Mouse (Mus musculus): ENCODE data around the gene Ddb1.
A peak's percentile ranks its signal among the peaks of the same experiment; 100 is the strongest.

Ddb1 gene

DNA sequence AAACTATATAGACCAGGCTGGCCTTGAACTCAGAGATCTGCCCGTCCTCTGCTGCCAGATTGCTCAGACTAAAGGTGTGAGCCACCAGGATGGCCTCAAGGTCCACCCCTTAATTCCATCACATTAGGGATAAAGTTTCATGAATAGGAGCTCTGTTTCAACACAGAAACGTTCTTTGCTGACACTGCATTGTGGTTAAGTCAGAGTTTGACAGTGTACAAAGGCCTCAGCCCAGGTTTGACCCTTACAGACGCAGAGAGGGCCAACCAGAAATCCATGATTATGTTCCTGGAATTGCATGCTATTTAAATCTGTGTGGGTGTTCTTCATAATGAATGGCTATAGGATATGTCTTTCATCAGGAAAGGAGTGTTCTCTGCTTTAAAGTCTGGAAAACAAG, 14.8 kb upstream of the Ddb1 start:
- DNase-seq (ENCODE audit: low read depth, low spot score) = no peak

DNA sequence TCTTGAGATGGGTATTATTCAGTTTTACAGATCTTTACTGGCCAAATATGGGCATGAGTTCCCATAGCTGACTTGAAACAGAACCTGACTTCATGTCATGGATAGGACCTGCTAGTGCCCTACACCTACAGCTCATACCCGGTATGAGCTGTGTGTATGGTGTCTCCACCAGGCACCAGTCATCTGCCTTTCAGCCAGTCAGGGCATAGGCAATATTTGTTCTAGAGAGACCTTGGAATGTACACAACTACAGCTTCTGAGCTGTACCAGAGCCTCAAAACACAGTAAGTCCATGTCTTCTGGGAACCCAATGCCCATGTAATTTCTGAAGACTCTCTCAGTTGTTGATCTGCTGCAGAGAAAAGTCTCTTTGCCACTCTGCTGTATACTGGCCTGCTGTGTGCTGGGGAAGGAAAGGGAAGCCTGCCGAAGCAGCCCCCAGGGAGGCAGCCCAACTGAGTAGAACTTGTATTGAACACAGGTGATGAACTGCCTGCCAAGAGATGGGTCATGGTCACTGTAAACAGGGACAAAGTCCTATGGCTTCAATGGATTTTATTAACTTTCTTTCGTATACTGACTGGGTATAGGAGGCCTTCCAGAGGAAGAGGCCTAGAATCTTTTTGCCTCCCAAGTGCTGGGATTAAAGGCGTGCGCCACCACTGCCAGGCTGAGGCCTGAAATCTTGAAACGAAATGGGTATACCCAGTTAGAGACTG, 13.3 kb upstream of the Ddb1 start:
- DNase-seq (ENCODE audit: low read depth, low spot score) = no peak

DNA sequence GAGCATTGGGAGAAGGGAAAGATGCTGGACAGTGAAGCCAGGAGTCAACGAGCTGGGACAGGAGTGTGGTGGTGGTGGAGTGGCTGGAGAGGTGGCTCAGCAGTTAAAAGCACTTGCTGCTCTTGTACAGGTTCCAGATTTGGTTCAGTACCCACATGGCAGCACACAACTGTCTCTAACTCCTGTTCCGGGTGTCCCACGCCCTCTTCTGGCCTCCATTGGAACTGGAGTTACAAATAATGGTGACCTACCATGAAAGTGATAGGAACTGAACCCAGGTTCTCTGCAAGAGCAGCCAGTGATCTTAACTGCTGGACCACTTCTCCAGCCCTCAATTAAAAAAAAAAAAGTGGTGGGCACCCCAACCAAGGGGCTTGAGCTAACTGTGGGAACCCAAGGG, 6.9 kb upstream of the Ddb1 start:
- DNase-seq (ENCODE audit: low read depth, low spot score) = no peak

DNA sequence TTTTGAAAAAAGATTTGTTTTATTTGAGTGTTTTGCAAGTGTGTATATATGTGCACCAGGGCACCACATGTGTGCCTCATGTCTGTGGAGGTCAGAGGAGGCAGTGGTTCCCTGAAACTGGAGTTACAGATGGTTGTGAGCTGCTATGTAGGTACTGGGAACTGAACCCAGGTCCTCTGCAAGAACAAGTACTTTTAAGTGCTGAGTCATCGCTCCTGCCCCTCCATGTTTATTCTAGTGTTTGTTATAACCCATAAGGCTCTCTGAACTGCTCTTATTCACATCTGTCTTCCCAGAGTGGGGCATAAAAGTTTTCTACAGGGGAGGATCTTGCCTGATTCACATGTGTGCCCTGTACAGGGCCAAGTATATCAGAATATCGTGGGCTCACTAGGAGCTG, 5.5 kb upstream of the Ddb1 start:
- no peak for DNase-seq (ENCODE audit: low read depth, low spot score)

DNA sequence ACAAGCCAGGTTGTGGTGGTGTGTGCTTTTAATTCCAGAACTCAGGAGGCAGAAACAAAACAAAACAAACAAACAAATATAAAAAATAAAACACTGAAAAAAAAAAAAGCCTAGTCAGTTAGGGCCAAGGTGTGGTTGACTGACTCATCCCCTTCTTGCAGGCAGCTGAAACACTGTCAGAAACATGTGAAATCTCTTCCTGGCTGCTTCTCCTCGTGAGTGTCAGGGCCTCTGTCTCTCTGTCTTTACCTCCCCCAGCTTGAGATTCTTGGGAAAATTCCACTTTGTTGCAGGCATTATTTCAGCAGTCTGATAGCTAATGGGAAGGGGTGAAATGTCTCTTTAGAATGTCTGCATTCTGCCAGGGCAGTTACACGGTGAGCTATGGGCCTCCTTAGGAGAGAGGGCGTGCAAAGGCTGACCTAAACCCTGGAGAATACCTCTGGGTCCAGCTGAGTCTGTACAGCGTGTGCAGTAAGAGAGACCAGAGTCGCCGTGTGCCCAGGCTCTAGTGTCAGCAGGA, 2.8 kb upstream of the Ddb1 start:
- no peak for DNase-seq (ENCODE audit: low read depth, low spot score)

DNA sequence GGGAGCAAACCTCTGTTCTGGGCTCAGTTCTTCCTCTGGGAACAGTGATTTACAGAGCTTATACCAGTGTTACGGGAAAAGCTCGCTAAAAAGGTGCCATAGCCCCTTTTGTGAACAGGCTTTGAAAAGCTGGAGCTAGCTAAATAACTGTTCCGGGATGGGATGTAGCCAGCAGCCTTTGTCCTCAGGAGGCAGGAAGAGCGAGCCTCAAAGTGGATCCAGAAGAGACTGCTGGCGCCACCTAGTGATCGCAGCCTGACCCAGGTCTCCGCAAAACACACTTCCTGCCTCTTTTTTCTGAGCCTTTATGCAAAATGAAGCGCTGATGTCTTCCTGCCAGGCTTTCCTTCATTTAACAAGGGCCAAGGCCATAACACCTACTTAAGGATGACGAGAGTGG, 2.3 kb upstream of the Ddb1 start:
- peak; percentile 64 for DNase-seq (ENCODE audit: low read depth, low spot score)

DNA sequence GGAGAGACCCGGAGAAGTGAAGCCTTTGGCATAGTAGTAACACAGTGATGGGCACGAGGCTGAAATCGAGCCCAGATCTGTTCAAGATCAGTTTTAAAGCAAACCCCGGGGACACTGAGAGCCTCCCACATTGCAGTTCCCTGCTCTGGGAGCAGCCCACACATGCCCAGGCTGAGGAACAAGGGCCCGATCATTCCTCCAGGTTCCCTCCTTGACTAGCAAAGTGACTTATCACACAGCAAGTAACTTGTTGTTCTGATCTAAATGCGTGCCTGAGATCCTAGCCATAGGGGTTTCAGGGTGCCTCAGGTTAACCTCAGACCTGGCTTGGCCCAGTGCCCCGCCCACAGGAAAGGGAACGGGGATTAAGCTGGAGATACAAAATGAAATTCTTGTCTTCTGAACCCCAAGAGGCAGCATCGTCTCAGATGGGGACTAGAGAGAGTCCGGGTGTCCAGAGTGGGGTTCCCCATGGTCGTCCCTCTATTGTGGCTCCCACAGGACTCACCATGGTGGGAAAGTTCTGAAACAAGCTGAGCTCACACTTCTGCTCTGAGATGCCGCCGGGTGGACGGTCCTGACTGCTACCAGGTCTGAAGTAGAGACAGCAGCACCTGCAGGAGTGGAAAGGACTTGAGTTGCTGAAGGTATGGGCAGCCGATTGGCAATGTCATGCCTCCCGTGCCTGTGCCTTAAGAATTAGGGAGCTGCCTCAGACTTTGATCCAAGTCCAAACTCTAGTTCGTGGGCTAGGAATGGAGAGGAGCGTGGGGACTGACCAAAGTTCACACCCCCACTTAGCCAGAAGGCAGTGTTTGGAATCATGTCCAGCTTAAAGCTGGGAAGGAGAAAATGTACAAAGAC, 1.2 kb upstream of the Ddb1 start:
- no peak for DNase-seq (ENCODE audit: low read depth, low spot score)

DNA sequence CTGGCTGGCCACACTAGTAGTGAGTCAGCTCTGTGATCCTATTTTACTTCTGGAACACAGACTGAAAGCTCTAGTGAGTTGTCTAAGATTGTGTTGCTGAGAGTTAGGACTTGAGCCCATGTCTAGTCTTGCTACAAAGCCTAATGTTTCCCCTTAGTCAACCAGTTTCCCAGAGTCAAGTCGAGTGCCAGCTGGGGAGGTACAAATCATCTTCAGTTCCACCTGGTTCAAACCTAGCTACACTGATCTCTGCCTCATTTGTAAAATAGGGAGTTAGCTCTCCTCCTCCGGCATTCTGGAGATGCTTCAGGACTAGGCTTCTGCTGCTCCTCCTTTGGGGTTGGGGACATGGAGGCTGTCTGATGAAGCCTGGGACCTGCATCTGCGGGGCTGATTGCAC, 593 bp upstream of the Ddb1 start:
- DNase-seq (ENCODE audit: low read depth, low spot score) = peak; percentile 11

DNA sequence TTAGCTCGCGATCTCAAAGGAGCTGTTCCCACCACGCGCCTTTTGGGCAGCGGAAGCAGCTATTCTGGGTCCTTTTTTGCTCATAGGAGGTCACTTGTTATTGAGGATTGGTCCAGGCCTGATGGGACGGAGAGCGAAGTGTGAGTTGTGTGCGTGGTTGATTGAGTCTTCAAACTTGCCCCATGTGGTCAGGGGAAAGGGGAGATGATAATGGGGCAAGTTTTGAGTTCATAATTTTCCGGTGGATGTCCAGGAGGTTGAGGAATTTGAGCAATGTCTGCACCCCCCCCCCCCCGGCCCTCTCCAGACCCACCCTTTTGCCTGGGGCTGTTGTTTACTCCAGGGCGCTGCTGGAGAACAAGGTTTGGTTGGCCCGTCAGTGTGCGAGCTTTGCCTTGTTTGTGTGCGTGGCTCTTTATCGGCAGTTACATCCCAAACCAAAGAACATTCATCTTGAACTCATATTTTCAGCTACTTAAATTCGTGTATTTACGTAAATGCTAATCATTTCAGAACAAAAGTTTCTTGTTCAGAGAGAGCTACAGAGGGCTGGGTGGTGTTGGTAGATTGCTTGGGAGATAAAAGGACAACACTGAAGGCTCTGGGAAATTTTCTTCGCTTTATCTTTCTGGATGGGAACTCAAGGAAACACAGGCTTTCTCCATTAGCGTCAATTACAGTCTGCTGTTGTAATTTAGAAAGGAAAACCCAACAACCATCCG, 935 bp downstream of the Ddb1 start:
- peak; percentile 42 for DNase-seq (ENCODE audit: low read depth, low spot score)

DNA sequence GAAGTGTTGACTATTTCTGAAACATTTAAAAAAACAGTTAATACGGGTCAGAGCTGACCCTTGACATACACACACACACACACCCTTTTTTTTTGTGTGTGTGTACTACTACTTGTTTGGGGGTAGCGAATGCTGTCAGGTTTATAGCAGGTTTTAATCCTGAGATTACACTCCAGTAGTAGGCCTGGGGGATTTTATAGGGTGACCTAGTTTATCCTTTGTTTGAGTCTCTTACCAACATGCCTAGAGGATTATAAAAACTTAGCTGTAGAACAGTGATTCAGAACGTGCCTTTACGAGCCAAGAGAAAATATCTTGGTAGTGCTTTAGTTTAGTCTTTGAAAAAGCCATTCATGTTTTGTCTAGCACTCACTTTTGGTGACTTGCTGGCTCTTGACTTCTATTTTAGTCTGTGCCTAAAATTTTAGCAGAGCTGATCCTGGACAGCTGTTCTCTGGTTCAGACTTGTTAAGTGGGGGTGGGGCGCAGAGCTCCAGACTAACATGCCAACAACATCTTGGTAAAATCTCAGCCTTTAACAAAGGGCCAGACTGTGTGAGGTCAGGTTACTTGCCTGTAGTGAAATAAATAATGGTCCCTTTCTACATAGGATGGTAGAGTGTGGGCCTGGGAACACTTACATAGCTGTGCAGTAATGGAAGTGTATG, 3.6 kb downstream of the Ddb1 start:
- no peak for DNase-seq (ENCODE audit: low read depth, low spot score)

DNA sequence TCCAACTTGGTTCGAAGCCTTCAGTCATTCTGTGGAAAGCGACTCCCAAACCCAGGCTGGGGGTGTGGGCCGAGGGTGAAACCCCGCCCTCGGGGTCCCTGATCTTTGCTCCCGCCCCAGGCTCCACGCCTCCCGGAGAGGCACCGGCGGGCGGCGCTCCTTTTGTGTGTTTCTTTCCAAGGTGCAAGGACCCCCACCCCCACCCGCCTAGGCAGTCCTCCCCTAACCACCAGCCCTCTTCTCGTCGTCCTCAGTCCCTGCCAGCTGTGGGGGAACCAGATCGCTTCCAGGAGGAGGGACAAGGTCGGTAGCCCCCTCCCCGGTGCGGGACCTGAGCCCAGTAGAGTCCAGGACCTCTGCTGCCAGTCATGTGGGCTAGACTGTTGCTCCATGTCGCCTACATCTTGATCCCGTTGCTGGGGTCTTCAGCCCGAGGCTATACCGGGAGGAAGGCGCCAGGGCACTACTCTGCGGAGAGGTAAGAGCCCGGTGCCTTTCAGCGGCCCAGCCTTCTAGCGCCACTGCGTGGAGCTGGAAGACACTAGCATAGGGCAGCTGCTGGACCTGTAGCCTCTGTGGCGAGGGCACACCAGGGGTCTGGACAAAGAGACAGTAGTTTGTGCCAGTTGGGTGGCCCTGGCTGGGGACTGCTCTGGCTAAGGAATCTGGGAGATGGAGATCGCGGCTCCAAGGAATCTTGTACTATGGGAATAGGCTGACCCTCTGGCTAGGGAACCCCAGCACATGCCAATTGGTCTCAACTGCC, 29.2 kb downstream of the Ddb1 start, which contains the start of gene Vwce:
Gene Vwce (plus strand): TSS at position 108 of the 766 bp plus-strand sequence.
- DNase-seq (ENCODE audit: low read depth, low spot score) = peak; percentile 24

DNA sequence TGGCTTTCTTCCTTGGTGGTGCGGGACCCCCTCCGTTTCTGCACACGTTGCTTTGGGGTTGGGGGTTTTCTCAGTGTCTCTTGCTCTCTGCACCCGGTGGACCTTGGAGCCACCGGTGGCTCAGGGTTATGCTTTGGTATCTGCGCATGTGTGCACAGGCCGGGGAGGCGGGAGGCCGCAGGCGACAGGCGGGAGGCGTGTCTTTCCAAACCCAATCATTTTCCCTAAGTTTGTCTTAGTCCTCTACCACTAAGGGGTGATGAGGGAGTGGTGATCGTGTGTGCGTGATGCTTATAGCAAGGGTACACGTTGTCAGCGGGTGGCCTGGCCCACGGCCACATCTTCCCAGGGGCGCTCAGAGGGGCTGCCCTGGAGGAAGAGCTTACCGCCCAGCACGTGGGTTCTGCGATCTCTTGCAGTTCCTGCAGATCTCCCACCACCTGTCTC, 29.8 kb downstream of the Ddb1 start:
- DNase-seq (ENCODE audit: low read depth, low spot score) = peak; percentile 26

DNA sequence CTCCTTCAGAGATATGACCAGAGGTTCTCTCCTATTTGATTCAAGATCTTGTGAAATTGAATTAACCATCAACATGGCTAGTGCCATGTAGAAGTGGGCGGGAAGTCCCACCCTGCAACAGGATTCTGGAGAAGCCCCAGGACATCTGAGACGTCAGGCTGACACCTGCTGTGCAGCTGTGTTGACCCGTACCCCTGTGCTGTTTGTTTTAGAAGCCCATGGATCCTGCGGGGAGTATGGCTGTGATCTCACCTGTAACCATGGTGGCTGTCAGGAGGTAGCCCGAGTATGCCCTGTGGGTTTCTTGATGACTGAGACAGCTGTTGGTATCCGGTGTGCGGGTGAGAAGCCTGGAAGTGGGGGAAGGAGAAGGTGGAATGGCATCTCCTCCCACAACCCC, 32.7 kb downstream of the Ddb1 start:
- no peak for DNase-seq (ENCODE audit: low read depth, low spot score)

DNA sequence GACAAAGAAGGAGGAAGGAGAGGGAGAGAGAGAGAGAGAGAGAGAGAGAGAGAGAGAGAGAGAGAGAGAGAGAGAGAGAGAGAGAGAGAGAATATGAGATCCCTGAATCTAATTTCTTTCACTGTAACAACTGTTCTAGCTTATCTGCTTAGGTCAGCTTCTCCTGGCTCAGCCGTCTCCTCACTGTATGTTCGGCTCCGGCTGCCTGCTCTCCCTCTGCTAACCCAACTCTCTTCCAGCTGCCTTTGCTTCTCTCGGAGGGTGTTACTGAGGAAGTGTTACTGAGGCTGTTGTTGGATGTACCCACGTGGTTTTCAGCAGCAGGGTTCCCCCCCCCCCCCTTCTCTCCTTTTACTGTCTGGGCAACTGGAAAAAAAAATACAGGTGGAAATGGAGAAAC, 35.0 kb downstream of the Ddb1 start:
- DNase-seq (ENCODE audit: low read depth, low spot score) = no peak

DNA sequence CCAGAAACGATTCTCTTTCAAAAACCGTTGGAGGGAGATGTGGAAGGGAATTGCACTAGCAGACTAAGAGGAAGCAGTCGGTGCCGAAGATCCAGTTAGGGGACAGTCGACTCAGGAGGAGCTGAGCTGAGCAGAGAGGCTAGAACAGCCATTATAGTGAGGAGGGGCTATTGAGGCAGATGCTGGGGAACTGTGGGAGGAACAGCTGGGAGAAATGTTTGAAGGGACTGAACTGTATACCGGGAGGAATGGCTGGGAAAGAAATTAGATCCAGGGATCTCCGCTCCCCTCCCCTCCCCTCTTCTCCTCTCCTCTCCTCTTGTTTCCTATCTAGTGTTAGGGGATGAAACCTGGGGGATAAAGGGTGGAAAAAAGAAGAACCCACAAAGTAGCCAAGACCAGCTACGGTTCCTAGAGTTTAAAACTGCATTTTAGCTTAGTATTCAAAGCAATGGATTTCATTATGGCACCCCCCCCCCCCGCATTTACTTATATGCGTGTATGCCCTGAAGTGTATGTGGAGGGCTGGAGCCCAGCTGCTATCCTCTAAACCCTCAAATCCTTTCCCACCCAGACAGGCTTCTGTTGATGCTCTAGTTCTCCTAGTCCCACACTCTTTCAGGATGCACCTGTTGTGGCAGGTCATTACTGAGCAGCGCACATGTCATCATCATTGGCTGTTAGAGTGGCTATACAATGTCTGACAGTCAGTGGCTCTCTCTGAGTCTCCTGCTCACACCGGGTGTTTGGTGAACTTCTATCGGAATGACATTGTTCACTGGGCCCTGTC, 35.7 kb downstream of the Ddb1 start:
- no peak for DNase-seq (ENCODE audit: low read depth, low spot score)

DNA sequence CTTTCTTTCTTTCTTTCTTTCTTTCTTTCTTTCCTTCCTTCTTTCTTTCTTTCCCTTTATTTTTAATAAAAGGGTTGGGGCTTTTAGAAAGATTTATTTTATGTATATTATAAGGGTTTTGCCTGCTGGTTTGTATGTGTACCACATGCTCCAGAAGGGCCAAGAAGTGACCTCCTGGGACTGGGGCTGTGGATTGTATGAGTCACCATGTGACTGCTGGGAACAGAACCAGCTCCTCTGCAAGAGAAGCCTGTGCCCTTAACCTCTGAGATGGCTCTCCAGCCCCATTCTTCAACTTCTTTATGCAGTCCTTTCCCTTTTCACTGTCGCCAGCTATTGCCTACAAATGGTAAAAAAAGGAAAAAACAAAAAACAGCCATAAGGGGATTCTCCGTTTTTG, 40.5 kb downstream of the Ddb1 start:
- no peak for DNase-seq (ENCODE audit: low read depth, low spot score)

DNA sequence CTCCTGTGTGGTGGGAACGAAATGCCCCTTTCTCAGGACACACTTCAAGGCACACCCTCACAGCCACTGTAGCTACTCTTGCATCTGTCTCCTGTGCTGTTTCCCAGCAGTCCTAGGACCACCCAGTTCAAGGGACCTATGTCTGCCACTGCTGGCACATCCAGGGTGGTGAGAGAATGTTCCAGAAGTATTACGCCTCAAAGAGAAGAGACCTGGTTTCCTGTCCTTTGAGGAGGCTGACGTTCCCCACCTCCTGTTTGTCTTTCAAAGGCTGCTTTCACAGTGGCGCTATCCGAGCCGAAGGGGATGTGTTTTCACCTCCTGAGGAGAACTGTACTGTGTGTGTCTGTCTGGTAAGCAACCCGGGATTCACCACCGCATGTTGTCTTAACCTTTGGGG, 43.0 kb downstream of the Ddb1 start:
- no peak for DNase-seq (ENCODE audit: low read depth, low spot score)

DNA sequence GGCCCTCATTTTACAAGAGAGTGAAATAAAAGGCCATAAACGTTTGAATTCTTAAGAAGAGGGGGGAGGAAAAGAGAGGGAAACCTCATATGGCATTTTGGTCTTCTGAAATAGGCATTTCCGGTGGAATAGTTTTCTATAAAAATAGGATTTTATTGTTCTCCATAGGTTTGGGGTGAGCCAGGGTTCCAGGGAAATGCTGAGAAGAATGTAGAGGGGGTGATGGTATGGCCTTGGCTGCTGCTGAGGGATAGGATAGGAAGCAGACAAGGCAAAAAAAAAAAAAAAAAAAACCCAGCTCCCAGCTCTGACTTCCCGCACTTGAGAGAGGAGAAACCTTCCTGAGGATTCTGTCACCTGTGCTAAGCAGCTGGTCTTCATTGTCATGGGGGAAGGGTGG, 50.9 kb downstream of the Ddb1 start:
- no peak for DNase-seq (ENCODE audit: low read depth, low spot score)

DNA sequence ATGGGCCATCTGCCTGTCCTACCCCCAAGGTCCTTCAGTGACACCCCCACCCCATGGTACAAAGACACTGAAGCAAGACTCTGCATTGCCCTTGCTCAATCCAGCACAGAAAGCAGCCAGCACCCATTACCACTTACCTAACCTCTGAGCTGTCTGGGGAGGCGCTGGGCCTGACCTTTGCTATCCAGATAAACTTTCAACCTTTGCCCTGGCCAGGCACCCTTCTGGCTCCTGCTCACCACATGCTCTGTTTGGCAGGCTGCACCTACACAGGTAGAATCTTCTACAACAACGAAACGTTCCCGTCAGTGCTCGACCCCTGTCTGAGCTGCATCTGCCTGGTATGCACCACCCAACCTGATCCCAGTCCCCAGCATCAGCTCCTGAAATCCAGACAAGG, 52.6 kb downstream of the Ddb1 start:
- no peak for DNase-seq (ENCODE audit: low read depth, low spot score)

DNA sequence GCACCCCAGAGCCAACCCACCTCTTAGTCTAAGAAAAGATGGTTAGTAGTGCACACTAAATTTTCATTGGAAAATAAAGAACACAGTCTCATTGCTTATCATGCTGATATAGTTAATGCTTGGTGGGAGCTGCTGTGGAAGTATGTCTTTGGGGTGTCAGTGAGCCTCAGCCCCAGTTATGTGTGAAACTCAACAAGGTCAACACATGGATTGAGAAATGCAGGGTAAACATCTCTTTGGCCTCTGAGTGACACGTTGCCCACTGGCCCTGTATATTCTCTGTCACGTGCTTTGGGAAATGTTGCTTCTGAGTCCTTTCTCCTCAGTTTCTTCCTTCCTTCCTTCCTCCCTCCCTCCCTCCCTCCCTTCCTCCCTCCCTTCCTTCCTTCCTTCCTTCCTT, 53.3 kb downstream of the Ddb1 start:
- no peak for DNase-seq (ENCODE audit: low read depth, low spot score)
